Mouse (Mus musculus): ENCODE data around the gene Golph3.

Gene Golph3

GRCm38 (mm10) chr15:12380548-12380947 is 59.3 kb downstream of the Golph3 start:
- DNase-seq (ENCODE audit: low read depth), result no peak

DNA sequence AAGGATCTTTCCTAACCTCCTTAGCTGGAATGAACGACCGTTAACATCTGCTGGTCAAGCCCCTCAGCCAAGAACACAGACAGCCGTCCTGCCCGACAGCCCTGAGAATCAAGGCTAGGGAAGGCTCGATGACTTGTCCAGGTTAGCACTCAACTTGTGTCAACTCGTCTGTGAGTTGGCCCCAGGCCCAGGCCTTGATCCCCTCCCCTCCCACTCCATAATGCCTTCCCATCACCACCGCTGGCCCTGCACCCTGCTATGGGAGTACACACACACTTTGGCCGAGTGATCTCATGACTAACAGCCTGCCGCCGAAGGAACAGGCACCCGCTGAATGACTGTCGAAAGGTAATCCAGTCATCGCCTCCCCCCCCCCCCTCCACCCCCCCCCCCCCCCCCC is 63.4 kb downstream of the Golph3 start:
- DNase-seq (ENCODE audit: low read depth), result no peak

- no peak for DNase-seq (ENCODE audit: low read depth)
Observed at GRCm38 (mm10) chr15:12388726-12389489, 67.7 kb downstream of the Golph3 start.

- DNase-seq (ENCODE audit: low read depth), result no peak
Observed at GRCm38 (mm10) chr15:12394758-12395157, 73.5 kb downstream of the Golph3 start.

GRCm38 (mm10) chr15:12397032-12397431 is 75.8 kb downstream of the Golph3 start:
- no peak for DNase-seq (ENCODE audit: low read depth)

Measured in fibroblast of lung, adult 2 months (primary cell).